ENCODE assay signal across 15 mouse cellular contexts in the genomic region with DNA sequence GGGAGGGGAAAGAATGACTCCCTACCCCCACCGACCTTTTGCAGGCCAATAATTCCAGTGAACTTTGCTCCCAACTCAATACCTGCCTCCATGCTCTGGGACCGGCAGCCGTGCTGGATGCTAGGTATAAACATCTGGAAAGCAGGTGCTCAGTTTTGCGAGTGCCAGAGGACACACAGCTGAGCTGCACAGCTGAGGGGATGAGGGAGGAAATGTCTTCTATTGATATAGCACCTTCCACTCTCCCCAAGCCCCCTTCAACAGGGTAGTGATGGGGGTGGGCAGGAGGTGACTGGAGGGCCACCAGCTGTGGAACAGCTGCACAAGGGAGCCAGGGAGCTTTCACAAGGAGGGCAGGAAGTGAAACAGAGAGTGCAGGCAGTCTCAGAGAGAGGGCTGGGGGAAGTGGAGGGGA.
DNase-seq lines count a peak whose midpoint lies in the region; ATAC-seq and TF ChIP-seq lines count a peak whose summit lies in the region.
"Had no signal": no experiment of that assay in that cellular context is flagged by ENCODE, and none has a peak within 500 bp of the region (broad histone marks: within the 10 kb centered on the region; RNA-seq: fewer than 3 reads in every experiment).

No protein-coding gene starts in this region.

- WGBS in liver, embryonic 12.5 days (ENCODE audit: insufficient replicate concordance), result 40% methylated on average over 4 of the region's 4 CpGs
- WGBS in intestine, embryonic 15.5 days, result 2% methylated on average over 4 of the region's 4 CpGs
- whole genome bisulfite sequencing in liver, postnatal 0 days (ENCODE audit: insufficient replicate concordance), result 15% methylated on average over 4 of the region's 4 CpGs

- no peaks in the 10 kb centered on the region for H3K27me3 ChIP-seq in liver, embryonic 12.5 days (replicated peaks)
- no peaks in the 10 kb centered on the region for H3K27me3 ChIP-seq in intestine, embryonic 15.5 days (replicated peaks)
- H3K27me3 ChIP-seq in liver, postnatal 0 days (ENCODE audit: insufficient read depth, low read length), result no peaks in the 10 kb centered on the region
- H3K27me3 ChIP-seq: heart, embryonic 13.5 days; hindbrain, embryonic 15.5 days; liver, embryonic 15.5 days had no signal

- no peak for TF ChIP-seq EP300 in liver, postnatal 0 days (IDR thresholded peaks at IDR 0.05; ENCODE audit: low read depth)

- DNase-seq in liver, result peak; percentile 5
- DNase-seq in embryo, embryonic 11.5 days (ENCODE audit: low read depth, low spot score), result peak; percentile 47
- peak; percentile 16 for DNase-seq in liver, postnatal 0 days
- no peak for DNase-seq in retina, postnatal 1 day
- DNase-seq in ovary, postnatal 36 days (ENCODE audit: low spot score), result no peak
- DNase-seq in heart, postnatal 14 days, result no peak
- DNase-seq: adrenal gland, postnatal 25 days; cerebellum, postnatal 36 days; kidney, postnatal 36 days had no signal

- H3K4me2 ChIP-seq in liver, embryonic 12.5 days, result no peak overlapping the region
- peak overlapping the region; percentile 27 for H3K4me2 ChIP-seq in intestine, embryonic 15.5 days (replicated peaks)
- H3K4me2 ChIP-seq in liver, postnatal 0 days (ENCODE audit: low read depth, low read length), result no peak overlapping the region
- H3K4me2 ChIP-seq: heart, embryonic 13.5 days; hindbrain, embryonic 15.5 days; liver, embryonic 15.5 days had no signal

- intact Hi-C loops in heart, postnatal 14 days (cut with DNase I), result no loop called here

- TF ChIP-seq CTCF in liver, postnatal 0 days (IDR thresholded peaks at IDR 0.05; ENCODE audit: low read depth), result no peak

- H3K9me3 ChIP-seq in liver, embryonic 12.5 days (replicated peaks), result no peaks in the 10 kb centered on the region
- no peaks in the 10 kb centered on the region for H3K9me3 ChIP-seq in intestine, embryonic 15.5 days
- H3K9me3 ChIP-seq in liver, postnatal 0 days (ENCODE audit: low read length), result no peaks in the 10 kb centered on the region
- H3K9me3 ChIP-seq: heart, embryonic 13.5 days; hindbrain, embryonic 15.5 days; liver, embryonic 15.5 days had no signal

- no peak overlapping the region for H3K27ac ChIP-seq in liver, embryonic 12.5 days
- H3K27ac ChIP-seq in intestine, embryonic 15.5 days, result no peak overlapping the region; the same call in 1 of the 2 replicates
- no peak overlapping the region for H3K27ac ChIP-seq in liver, postnatal 0 days (ENCODE audit: low read depth)
- H3K27ac ChIP-seq: heart, embryonic 13.5 days; hindbrain, embryonic 15.5 days; left cerebral cortex, adult 2 months; liver, embryonic 15.5 days had no signal

- H3K4me1 ChIP-seq in liver, embryonic 12.5 days, result peaks cover 4% of the 10 kb centered on the region; the same call in 1 of the 2 replicates
- H3K4me1 ChIP-seq in intestine, embryonic 15.5 days (replicated peaks), result peaks cover 10% of the 10 kb centered on the region
- peaks cover 8% of the 10 kb centered on the region for H3K4me1 ChIP-seq in liver, postnatal 0 days (ENCODE audit: insufficient read depth)
- H3K4me1 ChIP-seq: hindbrain, embryonic 15.5 days; liver, embryonic 15.5 days had no signal

- no peaks in the 10 kb centered on the region for H3K36me3 ChIP-seq in liver, embryonic 12.5 days
- H3K36me3 ChIP-seq in intestine, embryonic 15.5 days, result no peaks in the 10 kb centered on the region
- no peaks in the 10 kb centered on the region for H3K36me3 ChIP-seq in liver, postnatal 0 days (replicated peaks; ENCODE audit: insufficient read depth, low read length)
- H3K36me3 ChIP-seq: heart, embryonic 13.5 days; hindbrain, embryonic 15.5 days; liver, embryonic 15.5 days had no signal

- no peak overlapping the region for H3K4me3 ChIP-seq in liver, embryonic 12.5 days
- H3K4me3 ChIP-seq in intestine, embryonic 15.5 days (replicated peaks), result no peak overlapping the region
- no peak overlapping the region for H3K4me3 ChIP-seq in liver, postnatal 0 days (ENCODE audit: low read depth, low read length)
- H3K4me3 ChIP-seq: heart, embryonic 13.5 days; hindbrain, embryonic 15.5 days; left cerebral cortex, adult 2 months; liver, embryonic 15.5 days had no signal

- no peak overlapping the region for H3K9ac ChIP-seq in liver, embryonic 12.5 days
- H3K9ac ChIP-seq in intestine, embryonic 15.5 days, result no peak overlapping the region
- H3K9ac ChIP-seq in liver, postnatal 0 days (replicated peaks), result no peak overlapping the region
- H3K9ac ChIP-seq: heart, embryonic 13.5 days; hindbrain, embryonic 15.5 days; liver, embryonic 15.5 days had no signal

- ATAC-seq in liver, embryonic 12.5 days, result no peak
- peak; percentile 91 for ATAC-seq in intestine, embryonic 15.5 days
- ATAC-seq in liver, postnatal 0 days, result no peak

Comparison
In these comparisons a context has a peak if more than half of its experiments do, and no peak if none do; other contexts are left out.
1. DNase-seq: peak in liver (single experiment), embryo, embryonic 11.5 days (single experiment) and liver, postnatal 0 days (single experiment); none in retina, postnatal 1 day (single experiment), ovary, postnatal 36 days (single experiment) and heart, postnatal 14 days (0 of 2).